Mouse (Mus musculus) forebrain, postnatal 0 days (tissue): ENCODE results near the gene Kcnb1. TPM values are rescaled to one million over a fixed set of nuclear protein-coding genes. Genes with fewer than 3 reads are reported as not detected.

Experiments
- ATAC-seq: fragments of 200-750 bp; cut with Nextera tagmentation; 2 replicates; pipeline ENCODE4 v1.8.0; 2017; ENCODE audit warnings: mild to moderate bottlenecking, moderate library complexity
- DNase-seq: peaks from one replicate; pipeline ENCODE4 v3.0.0-alpha.2; 2015
- H3K27ac ChIP-seq: fragments of 300-500 bp; sonication (generic); 2 replicates; pipeline ENCODE4 v1.5.1; 2014; ENCODE audit warnings: low read depth, mild to moderate bottlenecking, antibody characterized with exemption, low read length, moderate library complexity, mixed read lengths
- H3K27me3 ChIP-seq: fragments of 300-500 bp; sonication (generic); 2 replicates; pipeline ENCODE4 v1.6.1; 2014; ENCODE audit warnings: mild to moderate bottlenecking, low read length, mixed read lengths; ENCODE audit not compliant: insufficient read depth
- H3K36me3 ChIP-seq: fragments of 300-500 bp; sonication (generic); 2 replicates; pipeline ENCODE4 v1.6.1; 2014; ENCODE audit warnings: mild to moderate bottlenecking, moderate library complexity; ENCODE audit not compliant: insufficient read depth
- H3K4me1 ChIP-seq: fragments of 300-500 bp; sonication (generic); 2 replicates; pipeline ENCODE4 v1.6.1; 2014; ENCODE audit warnings: antibody characterized with exemption; ENCODE audit not compliant: insufficient read depth
- H3K4me2 ChIP-seq: fragments of 300-500 bp; sonication (generic); 2 replicates; pipeline ENCODE4 v1.6.1; 2014; ENCODE audit warnings: low read depth, mild to moderate bottlenecking, moderate library complexity
- H3K4me3 ChIP-seq: fragments of 300-500 bp; sonication (generic); 2 replicates; pipeline ENCODE4 v1.5.1; 2014; ENCODE audit warnings: low read depth, low read length, mixed read lengths
- H3K9ac ChIP-seq: fragments of 300-500 bp; sonication (generic); 2 replicates; pipeline ENCODE4 v1.6.1; 2014; ENCODE audit warnings: mild to moderate bottlenecking
- H3K9me3 ChIP-seq: fragments of 300-500 bp; sonication (generic); 2 replicates; pipeline ENCODE4 v1.6.1; 2016; ENCODE audit warnings: low read length
- CTCF ChIP-seq: sonication (generic); IDR thresholded peaks from 2 replicates; pipeline ENCODE4 v1.5.1; 2016; ENCODE audit warnings: antibody characterized with exemption, control low read depth, low read depth
- WGBS: fragments of 180-500 bp; shearing (Covaris S2); extraction: QIAGEN DNeasy Blood & Tissue Kit; methylation state at CpG from one replicate; pipeline ENCODE4 v1.1.7; 2014; 5-methylcytosine and 5-hydroxymethylcytosine counted together
- polyA plus RNA-seq: library from polyadenylated mRNA; unstranded; fragments of >200 nt; fragmentation: Nextera tagmentation; extraction: Ambion mirVana; gene quantifications from 2 replicates; pipeline ENCODE4 v1.2.1, GENCODE M21; 2015
- total RNA-seq: library from RNA; depleted of rRNA; stranded (reverse); fragments of >200 nt; gene quantifications from 2 replicates; pipeline ENCODE4 v1.2.3, GENCODE M21; 2014

Gene Kcnb1
- total and polyA plus RNA-seq, 2 experiments from 2014 or later = 4.1 to 21.8 TPM

DNA sequence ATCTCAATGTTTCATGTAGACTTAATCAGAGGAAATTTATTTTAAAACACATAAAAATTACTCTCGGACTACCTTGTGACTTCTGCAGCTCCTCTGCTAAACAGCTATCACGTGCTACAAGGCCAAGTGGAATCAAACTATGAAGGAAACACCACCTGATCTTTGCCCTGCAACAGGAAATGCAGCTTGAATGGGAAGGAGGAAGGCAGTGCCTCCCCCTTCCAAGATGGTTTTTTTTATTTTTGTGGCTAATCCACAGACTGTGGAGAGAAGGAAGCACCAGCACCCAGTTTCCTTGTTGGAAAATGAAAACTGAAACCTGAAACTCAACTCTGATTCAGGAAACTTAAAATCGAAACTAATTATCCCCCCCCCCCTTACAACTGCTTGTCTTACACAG is 131.8 kb downstream of the Kcnb1 start:
- DNase-seq = no peak
- H3K27ac ChIP-seq = no peak overlapping the region
- no peak for ATAC-seq
- peaks cover 9% of the 10 kb centered on the region for H3K4me1 ChIP-seq
- TF ChIP-seq CTCF = no peak
- H3K4me3 ChIP-seq = no peak overlapping the region
- H3K9ac ChIP-seq = no peak overlapping the region
- WGBS = 78% methylated on average over 3 of the region's 3 CpGs
- no peaks in the 10 kb centered on the region for H3K9me3 ChIP-seq
- no peak overlapping the region for H3K4me2 ChIP-seq
- H3K27me3 ChIP-seq = no peaks in the 10 kb centered on the region
- peaks cover 43% of the 10 kb centered on the region for H3K36me3 ChIP-seq

DNA sequence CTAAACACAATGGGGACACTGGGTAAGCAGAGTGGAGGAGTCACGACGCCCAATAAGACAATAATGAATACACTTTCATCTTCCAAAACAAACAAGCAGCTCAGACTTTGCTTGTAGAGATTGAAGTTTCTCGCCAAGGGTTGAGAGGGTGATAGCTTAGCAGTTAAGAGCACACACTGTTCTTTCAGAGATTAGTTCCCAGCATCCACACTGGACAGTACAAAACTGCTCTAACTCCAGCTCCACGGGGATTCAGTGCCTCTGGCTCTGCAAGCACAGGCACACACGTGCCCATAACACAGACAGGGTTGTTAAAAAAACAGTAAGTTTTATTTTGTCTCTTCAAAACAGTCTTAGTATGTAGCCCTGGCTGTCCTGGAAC is 133.0 kb downstream of the Kcnb1 start:
- no peak for TF ChIP-seq CTCF
- WGBS = 92% methylated on average over 5 of the region's 5 CpGs
- Histone ChIP-seq H3K9ac (no peak overlapping the region), H3K4me3 (no peak overlapping the region), H3K27ac (no peak overlapping the region), H3K9me3 (no peaks in the 10 kb centered on the region), H3K27me3 (no peaks in the 10 kb centered on the region), H3K4me2 (no peak overlapping the region), H3K36me3 (peaks cover 47% of the 10 kb centered on the region), H3K4me1 (peaks cover 10% of the 10 kb centered on the region)
- ATAC-seq (no peak), DNase-seq (no peak)

DNA sequence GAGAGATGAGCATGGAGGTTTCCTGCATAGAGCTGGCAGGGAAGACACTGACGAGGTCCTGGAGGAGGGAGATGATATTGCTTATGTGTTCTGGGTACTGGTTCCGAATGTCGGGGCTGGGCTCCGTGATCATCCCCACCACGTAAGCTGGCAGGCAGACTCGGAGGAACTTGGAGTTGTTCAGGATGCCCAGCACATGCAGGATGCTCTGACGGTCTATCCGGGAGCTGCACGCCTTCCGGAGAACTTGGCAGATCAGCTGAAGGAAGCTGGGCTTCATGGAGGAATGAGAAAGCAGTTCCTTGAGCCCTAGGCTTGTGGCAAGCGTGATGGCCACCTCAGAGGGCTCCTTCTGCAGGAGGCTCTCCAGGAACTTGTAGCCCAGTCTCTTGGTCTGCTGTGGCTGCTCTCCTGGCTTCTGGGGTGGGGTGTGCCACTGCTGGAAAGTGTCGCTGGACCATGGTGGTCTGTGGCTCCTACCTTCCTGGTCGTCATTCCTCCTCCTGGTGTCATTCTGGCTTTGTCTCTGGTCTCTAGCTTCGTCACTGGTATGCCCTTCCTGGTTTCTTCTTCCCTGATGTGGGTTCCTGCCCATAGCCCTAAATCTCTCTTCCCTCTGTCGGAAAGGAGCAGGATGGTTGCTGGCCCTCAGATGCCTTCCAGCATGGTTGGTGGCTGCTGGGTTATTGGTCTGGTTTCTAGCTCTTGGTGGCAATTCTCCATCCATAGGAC is 133.6 kb downstream of the Kcnb1 start:
- ATAC-seq = no peak
- H3K9ac ChIP-seq = no peak overlapping the region

DNA sequence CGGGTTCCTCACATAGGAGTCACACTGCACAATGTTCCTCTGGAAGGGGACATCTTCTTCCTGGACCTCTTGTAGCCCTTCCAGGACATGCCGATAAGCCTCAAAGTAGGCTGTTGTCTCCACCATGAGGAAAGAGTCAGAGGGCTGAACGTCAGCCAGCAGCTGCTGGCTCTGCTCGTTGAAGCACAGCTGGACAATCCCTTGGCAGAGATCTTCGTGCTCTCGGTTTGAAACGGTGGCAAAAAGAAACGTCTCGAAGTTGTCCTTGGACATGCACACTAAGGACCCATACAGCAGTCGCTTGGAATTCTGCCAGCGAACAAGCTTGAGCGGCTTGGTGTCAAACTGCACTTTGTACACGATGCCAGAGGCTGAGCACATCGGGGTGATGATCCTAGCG is 134.6 kb downstream of the Kcnb1 start:
- H3K9ac ChIP-seq = no peak overlapping the region
- no peak overlapping the region for H3K27ac ChIP-seq
- WGBS = 77% methylated on average over 15 of the region's 15 CpGs
- no peak for ATAC-seq
- no peaks in the 10 kb centered on the region for H3K9me3 ChIP-seq
- DNase-seq = no peak
- peaks cover 49% of the 10 kb centered on the region for H3K36me3 ChIP-seq
- no peaks in the 10 kb centered on the region for H3K27me3 ChIP-seq
- H3K4me1 ChIP-seq = 0 out of 2 replicates have a peak, but pooled peaks cover 3% of the 10 kb centered on the region
- no peak for TF ChIP-seq CTCF
- no peak overlapping the region for H3K4me2 ChIP-seq
- no peak overlapping the region for H3K4me3 ChIP-seq

More for the DNA sequence above, 133.6 kb downstream of the Kcnb1 start:
- TF ChIP-seq CTCF = no peak
- DNase-seq = no peak
- Histone ChIP-seq H3K4me1 (peaks cover 5% of the 10 kb centered on the region; the same call in 1 of the 2 replicates), H3K9me3 (no peaks in the 10 kb centered on the region), H3K27me3 (no peaks in the 10 kb centered on the region), H3K27ac (no peak overlapping the region), H3K36me3 (peaks cover 49% of the 10 kb centered on the region), H3K4me3 (no peak overlapping the region), H3K4me2 (no peak overlapping the region)
- WGBS = 93% methylated on average over 15 of the region's 15 CpGs

DNA sequence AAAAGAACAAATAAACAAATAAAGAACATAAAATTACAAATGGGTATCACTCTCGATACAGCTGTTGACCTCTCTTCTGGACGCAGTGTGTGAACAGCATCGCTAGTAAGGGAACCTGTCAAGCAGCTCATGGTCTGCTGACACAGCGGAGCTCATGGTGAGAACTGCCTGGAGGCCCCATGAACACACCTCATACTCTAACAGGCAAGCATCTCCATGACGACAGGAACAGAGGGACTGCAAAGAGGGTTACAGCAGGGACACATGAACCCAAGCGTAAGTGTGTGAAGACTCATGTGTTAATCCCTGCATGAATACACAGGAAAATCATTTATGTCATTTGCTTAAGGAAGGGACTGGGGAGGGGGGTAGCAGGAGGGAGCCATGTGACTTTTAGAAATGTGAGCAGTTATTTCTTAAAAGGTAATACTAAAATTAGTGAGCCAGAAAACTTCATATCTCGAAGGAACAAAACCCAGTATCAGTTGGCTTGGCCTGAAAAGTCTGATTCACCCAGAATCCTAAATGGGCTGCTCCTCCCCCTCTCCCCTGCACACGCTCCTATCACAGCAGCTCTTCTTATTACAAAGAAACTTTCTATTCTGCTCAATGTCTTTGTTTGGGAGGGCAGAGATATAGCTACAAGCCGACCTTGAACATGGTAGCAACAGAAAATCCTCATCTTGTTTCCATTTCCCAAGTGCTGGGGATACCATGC is 136.7 kb downstream of the Kcnb1 start:
- Histone ChIP-seq H3K4me2 (no peak overlapping the region), H3K4me1 (0 out of 2 replicates have a peak, but pooled peaks cover 3% of the 10 kb centered on the region), H3K27ac (no peak overlapping the region), H3K9ac (no peak overlapping the region), H3K36me3 (peaks cover 62% of the 10 kb centered on the region), H3K27me3 (no peaks in the 10 kb centered on the region), H3K4me3 (no peak overlapping the region), H3K9me3 (no peaks in the 10 kb centered on the region)
- no peak for TF ChIP-seq CTCF
- 58% methylated on average over 9 of the region's 9 CpGs for WGBS
- peak; percentile 29; the same call in 1 of the 2 replicates for ATAC-seq
- no peak for DNase-seq

DNA sequence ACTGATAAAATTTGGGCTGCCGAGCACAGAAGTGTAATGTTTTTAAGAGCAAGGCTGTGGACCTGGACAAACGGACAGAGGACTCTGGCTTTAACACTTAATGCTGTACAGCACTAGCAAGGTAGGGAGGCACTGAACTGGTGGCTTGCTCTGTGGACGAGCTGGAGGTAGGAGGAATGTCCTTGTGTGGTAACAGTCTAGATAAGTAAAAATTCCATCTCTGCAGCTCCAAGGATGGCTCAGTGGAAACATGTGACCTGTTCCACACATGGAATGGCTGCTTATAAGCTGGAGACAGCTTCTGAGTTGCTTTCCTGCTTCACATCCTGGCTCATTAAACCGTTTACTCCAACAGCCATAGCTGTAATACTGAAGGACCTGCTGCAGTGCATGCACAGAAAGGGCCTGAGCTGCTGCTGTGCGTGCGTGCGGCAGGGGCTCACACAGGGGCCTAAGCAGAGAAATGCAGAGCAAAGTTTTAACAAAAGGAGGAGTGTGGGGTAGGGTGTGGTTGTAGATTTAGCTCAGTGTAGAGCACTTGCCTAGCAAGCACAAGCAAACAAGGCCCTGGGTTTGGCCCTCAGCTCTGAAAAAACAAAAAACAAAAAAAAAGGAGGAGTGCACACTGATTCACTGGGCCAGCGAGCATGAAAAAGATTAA is 141.1 kb downstream of the Kcnb1 start:
- no peak overlapping the region for H3K4me3 ChIP-seq
- DNase-seq (no peak), ATAC-seq (no peak)
- H3K27ac ChIP-seq = no peak overlapping the region
- no peak for TF ChIP-seq CTCF
- WGBS = 90% methylated on average over 8 of the region's 8 CpGs
- 0 out of 2 replicates have a peak, but pooled peaks cover 3% of the 10 kb centered on the region for H3K4me1 ChIP-seq
- H3K36me3 ChIP-seq = peaks cover 63% of the 10 kb centered on the region
- H3K4me2 ChIP-seq = no peak overlapping the region
- H3K9me3 ChIP-seq = no peaks in the 10 kb centered on the region
- no peak overlapping the region for H3K9ac ChIP-seq
- H3K27me3 ChIP-seq = no peaks in the 10 kb centered on the region
